Mouse (Mus musculus): Measurements from ENCODE around the gene Tmem121.

Tmem121 gene

GRCm38 (mm10) chr12:113148381-113149035 is 37.2 kb upstream of the Tmem121 start:
- in situ Hi-C loops (cut with MboI; ENCODE audit: unreplicated experiment in 2 of 2) = loop anchor here (5.0 kb wide), 1 partner anchor 39 kb away; the partner anchor contains the start of gene Tmem121 (in 2 of the 2)

GRCm38 (mm10) chr12:113149341-113149740 is 36.4 kb upstream of the Tmem121 start:
- in situ Hi-C loops (cut with MboI; ENCODE audit: unreplicated experiment in 2 of 2) = loop anchor here (5.0 kb wide), 1 partner anchor 38 kb away; the partner anchor contains the start of gene Tmem121 (in 2 of the 2)

- in situ Hi-C loops (cut with MboI; ENCODE audit: unreplicated experiment in 2 of 2) = loop anchor here (5.0 kb wide), 1 partner anchor 37 kb away; the partner anchor contains the start of gene Tmem121 (in 2 of the 2)
Observed at GRCm38 (mm10) chr12:113149896-113150295, 35.8 kb upstream of the Tmem121 start.

GRCm38 (mm10) chr12:113150591-113150990 is 35.1 kb upstream of the Tmem121 start:
- in situ Hi-C loops (cut with MboI; ENCODE audit: unreplicated experiment in 2 of 2) = no loop called here

- in situ Hi-C loops (cut with MboI; ENCODE audit: unreplicated experiment in 2 of 2) = no loop called here
Observed at GRCm38 (mm10) chr12:113151046-113151445, 34.7 kb upstream of the Tmem121 start.

- in situ Hi-C loops (cut with MboI; ENCODE audit: unreplicated experiment in 2 of 2) = no loop called here
Observed at GRCm38 (mm10) chr12:113151661-113152271, 34.0 kb upstream of the Tmem121 start.

GRCm38 (mm10) chr12:113152272-113152661 is 33.5 kb upstream of the Tmem121 start:
- in situ Hi-C loops (cut with MboI; ENCODE audit: unreplicated experiment in 2 of 2) = no loop called here

- in situ Hi-C loops (cut with MboI; ENCODE audit: unreplicated experiment in 2 of 2) = no loop called here
Observed at GRCm38 (mm10) chr12:113152991-113153525, 32.7 kb upstream of the Tmem121 start.

GRCm38 (mm10) chr12:113153971-113154370 is 31.8 kb upstream of the Tmem121 start:
- in situ Hi-C loops (cut with MboI; ENCODE audit: unreplicated experiment in 2 of 2) = no loop called here

GRCm38 (mm10) chr12:113154747-113155075 is 31.0 kb upstream of the Tmem121 start:
- in situ Hi-C loops (cut with MboI; ENCODE audit: unreplicated experiment in 2 of 2) = no loop called here

GRCm38 (mm10) chr12:113155076-113155771 is 30.5 kb upstream of the Tmem121 start:
- in situ Hi-C loops (cut with MboI; ENCODE audit: unreplicated experiment in 2 of 2) = no loop called here

GRCm38 (mm10) chr12:113155887-113156539 is 29.7 kb upstream of the Tmem121 start, which contains the start of gene Tedc1:
Tedc1 (plus strand) TSS chr12:113156421.
- in situ Hi-C loops (cut with MboI; ENCODE audit: unreplicated experiment in 2 of 2) = no loop called here

GRCm38 (mm10) chr12:113156540-113156929 is 29.2 kb upstream of the Tmem121 start:
- in situ Hi-C loops (cut with MboI; ENCODE audit: unreplicated experiment in 2 of 2) = no loop called here

- in situ Hi-C loops (cut with MboI; ENCODE audit: unreplicated experiment in 2 of 2) = no loop called here
Observed at GRCm38 (mm10) chr12:113157002-113157401, 28.7 kb upstream of the Tmem121 start.

- in situ Hi-C loops (cut with MboI; ENCODE audit: unreplicated experiment in 2 of 2) = no loop called here
Observed at GRCm38 (mm10) chr12:113157521-113157920, 28.2 kb upstream of the Tmem121 start.

GRCm38 (mm10) chr12:113157971-113158370 is 27.8 kb upstream of the Tmem121 start:
- in situ Hi-C loops (cut with MboI; ENCODE audit: unreplicated experiment in 2 of 2) = no loop called here

GRCm38 (mm10) chr12:113163561-113164006 is 22.1 kb upstream of the Tmem121 start:
- in situ Hi-C loops (cut with MboI; ENCODE audit: unreplicated experiment in 2 of 2) = no loop called here

GRCm38 (mm10) chr12:113168031-113168536 is 17.6 kb upstream of the Tmem121 start:
- in situ Hi-C loops (cut with MboI; ENCODE audit: unreplicated experiment in 2 of 2) = no loop called here

GRCm38 (mm10) chr12:113176960-113177725 is 8.6 kb upstream of the Tmem121 start:
- in situ Hi-C loops (cut with MboI; ENCODE audit: unreplicated experiment in 2 of 2) = no loop called here

GRCm38 (mm10) chr12:113181020-113181419 is 4.7 kb upstream of the Tmem121 start:
- in situ Hi-C loops (cut with MboI; ENCODE audit: unreplicated experiment in 2 of 2) = loop anchor here in 1 of 2 experiments (10.0 kb wide), 1 partner anchor 176 kb away; the partner anchor contains the start of gene Brf1
